Mouse (Mus musculus): Measurements from ENCODE around the gene Med1. TPM values are rescaled to one million over a fixed set of nuclear protein-coding genes. Genes with fewer than 3 reads are reported as not detected.
"Not testable (repeated sequence)": the region's sequence is repeated elsewhere in the genome, so short reads cannot be mapped to it uniquely, and the experiment has no call there.

Gene Med1
- total RNA-seq (2015; ENCODE audit: low replicate concordance), result 30.6 and 34.9 TPM in 2 replicates
- 19.5 and 24.0 TPM in 2 replicates for total RNA-seq (2017; ENCODE audit: low replicate concordance)

DNA sequence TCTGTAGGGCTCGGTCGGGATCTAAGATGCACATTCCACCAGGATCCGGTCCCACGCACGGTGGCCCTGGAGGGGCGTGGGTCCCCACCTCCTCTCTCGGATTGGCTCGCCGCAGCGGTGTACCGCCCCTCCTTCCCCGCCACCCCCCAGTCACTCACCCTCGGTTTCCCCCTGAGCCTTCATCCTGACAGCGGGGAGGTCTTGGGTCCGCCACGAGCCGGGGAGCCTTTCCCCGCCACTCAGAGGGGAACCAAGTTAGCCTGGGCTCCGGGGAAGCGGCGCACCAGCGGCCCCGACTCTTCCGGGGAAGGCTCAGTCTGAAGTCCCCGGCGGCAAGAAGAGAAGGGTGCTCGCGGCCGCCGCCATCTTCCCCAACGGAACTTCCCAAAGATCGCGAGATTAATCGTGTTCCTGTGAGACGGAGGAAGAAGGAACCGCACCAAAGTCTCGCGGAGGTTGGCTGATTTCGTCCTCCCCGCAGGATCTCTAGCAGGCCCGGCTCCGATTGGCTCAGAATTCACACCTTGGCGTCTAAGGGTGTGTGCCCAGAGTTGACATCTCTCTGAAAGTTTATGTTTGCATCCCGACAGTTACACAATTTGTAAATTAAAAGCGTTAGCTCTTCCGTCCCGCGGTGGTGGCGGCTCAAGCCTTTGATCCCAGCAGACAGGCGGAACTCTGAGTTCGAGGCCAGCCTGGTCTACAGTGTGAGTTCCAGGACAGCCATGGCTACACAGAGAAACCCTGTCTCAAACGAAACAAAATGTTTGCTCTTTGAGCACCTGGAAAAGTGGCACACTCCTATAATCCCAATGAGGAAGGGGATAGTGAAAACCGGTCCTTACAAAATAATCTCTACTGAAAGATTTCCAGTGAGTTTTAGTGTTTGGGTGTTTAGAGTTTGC lies at the start of gene Med1:
Gene Med1, minus strand, starts transcription at position 393 of the 905 bp plus-strand sequence.
- ATAC-seq (replicated peaks; ENCODE audit: low FRiP score, poor library complexity, severe bottlenecking), result peak; percentile 96

DNA sequence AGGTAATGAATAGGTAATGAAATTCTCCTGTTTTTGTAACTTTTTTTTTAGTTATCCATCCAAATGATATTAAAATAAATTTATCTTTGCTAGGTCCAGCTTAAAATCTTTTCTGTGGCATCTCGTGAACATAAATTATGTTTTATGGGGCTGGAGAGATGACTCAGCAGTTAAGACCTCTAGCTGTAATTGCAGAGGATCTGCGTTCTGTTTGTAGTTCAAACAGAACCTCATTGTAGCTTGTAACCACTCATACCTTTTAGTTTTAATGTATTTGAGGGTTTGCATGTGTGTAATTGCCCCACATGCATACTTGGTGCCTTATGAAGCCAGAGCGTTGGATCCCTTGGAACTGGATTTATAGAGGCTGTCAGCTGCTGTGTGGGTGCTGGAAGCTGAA lies 45.9 kb upstream of the Med1 start:
- ATAC-seq (replicated peaks; ENCODE audit: low FRiP score, poor library complexity, severe bottlenecking), result peak; percentile 50; the same call in 1 of the 2 replicates

DNA sequence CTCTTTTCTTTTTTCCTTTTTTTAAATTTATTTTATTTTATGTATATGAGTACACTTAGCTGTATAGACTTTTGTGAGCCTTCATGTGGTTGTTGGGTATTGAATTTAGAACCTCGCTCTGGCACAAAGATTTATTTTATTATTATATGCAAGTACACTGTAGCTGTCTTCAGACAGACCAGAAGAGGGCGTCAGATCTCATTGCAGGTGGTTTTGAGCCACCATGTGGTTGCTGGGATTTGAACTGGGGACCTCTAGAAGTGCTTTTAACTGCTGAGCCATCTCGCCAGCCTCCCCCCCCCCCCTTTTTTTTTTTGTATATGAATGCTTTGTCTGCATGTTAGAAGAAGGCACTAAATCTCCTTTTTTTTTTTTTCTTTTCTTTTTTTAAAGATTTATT lies 45.3 kb upstream of the Med1 start:
- no peak for ATAC-seq (replicated peaks; ENCODE audit: low FRiP score, poor library complexity, severe bottlenecking)

DNA sequence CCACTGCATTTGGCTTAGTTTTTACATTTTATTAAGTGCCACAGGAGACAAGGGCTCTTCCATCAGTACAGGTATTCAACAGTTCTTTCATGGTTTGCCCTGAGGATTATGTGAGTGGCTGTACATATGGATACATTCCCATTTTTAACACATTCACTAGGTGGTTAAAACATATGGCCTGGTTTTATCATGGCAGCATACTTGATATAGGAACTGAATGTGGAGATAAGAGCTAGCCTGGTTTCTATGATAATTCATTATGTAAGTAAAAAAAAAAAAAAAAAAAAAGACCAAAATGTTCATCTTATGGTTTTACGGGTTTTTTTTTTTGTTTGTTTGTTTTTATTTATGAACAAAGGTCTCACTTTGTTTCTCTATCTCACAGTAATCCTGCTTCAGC lies 33.3 kb upstream of the Med1 start:
- 0 out of 2 replicates have a peak, but pooled peaks have one; percentile 47 for ATAC-seq (replicated peaks; ENCODE audit: low FRiP score, poor library complexity, severe bottlenecking)

DNA sequence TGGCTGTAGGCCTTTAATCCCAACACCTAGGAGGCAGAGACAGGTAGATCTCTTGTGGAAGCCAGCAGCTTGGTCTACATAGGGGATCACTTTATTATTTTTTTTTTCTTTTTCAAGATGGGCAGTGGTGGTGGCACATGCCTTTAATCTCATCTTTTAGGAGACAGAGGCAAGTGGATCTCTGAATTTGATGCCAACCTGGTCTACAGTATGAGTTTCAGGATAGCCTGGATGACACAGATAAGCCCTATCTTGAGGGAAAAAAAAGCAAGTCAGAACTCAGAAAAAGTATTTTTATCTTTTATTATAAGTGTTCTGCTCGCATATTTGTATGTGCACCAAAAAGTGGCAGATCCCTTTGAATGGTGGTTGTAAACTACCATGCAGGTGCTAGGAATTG lies 20.2 kb upstream of the Med1 start:
- peak; percentile 73 for ATAC-seq (replicated peaks; ENCODE audit: low FRiP score, poor library complexity, severe bottlenecking)

DNA sequence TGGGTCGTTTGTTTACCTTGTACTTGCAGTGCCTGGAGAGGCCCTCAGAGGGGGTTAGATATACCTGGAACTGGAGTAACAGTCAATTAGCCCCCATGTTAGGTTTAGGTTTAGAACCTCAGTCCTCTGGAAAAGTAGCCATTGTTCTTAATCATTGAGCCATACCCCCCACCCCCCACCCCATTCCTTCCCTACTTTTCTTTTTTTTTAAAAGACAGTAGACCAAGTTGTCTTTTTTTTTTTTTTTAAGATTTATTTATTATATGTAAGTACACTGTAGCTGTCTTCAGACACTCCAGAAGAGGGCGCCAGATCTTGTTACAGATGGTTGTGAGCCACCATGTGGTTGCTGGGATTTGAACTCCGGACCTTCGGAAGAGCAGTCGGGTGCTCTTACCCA lies 16.6 kb upstream of the Med1 start:
- not testable (repeated sequence) for ATAC-seq (replicated peaks; ENCODE audit: low FRiP score, poor library complexity, severe bottlenecking)

DNA sequence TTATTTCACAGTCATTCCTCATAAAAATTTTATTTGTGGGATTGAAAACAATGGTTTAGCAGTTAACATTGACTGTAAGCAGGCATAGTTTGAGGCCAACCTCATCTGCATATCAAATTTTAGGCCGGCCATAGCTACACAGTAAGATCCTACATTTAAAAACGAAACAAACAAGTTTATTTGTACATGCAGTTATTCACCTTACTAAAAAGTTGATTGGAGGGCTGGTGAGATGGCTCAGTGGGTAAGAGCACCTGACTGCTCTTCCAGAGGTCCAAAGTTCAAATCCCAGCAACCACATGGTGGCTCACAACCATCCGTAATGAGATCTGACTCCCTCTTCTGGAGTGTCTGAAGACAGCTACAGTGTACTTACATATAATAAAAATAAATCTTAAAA lies 13.2 kb upstream of the Med1 start:
- not testable (repeated sequence) for ATAC-seq (replicated peaks; ENCODE audit: low FRiP score, poor library complexity, severe bottlenecking)

DNA sequence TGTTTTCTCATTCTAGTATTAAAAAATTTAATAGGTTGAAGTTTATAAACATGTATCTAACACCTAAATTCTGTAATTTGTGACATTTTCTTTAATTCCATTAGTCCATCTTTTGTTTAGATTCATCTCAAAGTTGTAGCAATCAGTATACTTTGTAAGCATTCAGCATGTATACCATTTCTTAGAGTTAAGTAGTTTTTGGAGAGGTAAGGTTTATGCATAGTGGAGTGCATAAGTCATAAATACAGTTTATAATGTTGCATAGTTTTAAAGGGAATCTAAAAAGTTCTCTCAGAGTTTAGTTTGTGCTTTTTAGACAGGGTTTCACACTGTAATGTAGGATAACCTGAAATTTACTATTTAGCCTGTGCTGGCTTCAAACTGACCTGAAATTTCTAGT lies 12.4 kb upstream of the Med1 start:
- ATAC-seq (replicated peaks; ENCODE audit: low FRiP score, poor library complexity, severe bottlenecking), result no peak

DNA sequence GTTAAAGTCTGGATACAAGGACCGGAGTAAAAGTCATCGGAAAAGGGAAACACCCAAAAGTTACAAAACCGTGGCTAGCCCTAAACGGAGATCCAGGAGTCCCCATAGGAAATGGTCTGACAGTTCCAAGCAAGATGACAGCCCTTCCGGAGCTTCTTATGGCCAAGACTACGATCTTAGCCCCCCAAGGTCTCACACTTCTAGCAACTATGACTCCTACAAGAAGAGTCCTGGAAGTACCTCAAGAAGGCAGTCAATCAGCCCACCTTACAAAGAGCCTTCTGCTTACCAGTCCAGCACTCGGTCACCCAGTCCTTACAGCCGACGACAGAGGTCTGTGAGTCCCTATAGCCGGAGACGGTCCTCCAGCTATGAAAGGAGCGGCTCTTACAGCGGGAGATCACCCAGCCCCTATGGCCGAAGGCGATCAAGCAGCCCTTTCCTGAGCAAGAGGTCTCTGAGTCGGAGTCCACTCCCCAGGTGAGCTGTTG lies 10.9 kb upstream of the Med1 start:
- peak; percentile 49 for ATAC-seq (replicated peaks; ENCODE audit: low FRiP score, poor library complexity, severe bottlenecking)

DNA sequence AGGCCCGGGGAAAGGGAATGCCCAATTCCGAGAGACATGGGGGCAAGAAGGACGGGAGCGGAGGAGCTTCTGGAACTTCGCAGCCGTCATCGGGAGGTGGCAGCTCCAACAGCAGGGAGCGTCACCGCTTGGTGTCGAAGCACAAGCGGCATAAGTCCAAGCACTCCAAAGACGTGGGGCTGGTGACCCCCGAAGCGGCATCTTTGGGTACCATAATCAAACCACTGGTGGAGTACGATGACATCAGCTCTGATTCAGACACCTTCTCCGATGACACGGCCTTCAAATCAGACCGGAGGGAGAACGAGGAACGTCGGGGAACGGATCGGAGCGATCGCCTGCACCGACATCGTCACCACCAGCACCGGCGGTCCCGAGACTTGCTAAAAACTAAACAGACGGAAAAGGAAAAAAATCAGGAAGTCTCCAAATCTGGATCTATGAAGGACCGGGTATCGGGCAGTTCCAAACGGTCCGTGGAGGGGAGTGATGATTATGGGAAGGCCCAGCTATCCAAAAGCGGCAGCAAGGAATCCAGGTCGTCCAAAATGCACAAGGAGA lies 10.3 kb upstream of the Med1 start:
- ATAC-seq (replicated peaks; ENCODE audit: low FRiP score, poor library complexity, severe bottlenecking), result peak; percentile 32

DNA sequence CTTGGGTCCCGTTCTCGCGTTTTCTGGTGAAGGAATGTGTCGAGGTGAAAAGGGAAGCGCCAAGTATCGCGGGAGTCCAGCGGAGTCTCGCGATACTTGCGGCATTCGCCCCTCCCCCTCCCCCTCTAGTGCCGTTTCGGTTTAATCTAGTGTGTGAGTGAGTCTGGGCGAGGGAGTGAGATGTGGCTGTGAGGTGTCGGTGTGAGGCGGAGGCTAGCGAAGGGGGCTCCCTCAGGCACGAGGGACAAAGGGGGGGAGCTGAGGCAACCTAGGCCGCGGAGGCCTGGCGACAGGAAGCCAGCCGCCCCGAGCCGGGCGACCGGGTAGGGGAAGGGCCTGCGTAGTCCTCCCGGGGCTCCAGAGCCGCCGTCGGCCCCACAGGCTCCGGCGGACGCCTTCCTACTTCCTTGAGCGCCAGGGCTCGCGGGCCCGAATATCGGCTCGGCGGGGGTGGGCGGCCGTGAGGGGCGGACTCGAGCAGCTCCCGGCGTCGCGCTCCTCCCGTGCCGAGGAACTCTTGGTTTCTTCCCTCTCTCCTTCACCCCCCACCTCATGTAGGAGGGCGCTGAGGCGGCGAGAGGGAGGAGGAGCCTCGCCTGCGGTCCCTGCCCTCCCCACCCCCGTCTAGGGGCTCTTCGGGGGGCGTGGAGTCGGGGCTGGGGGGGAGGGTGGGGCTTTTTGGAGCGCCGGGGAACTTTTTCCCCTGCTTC lies 9.7 kb upstream of the Med1 start, which contains the start of gene Cdk12:
Gene Cdk12, plus strand, starts transcription at position 419 of the 710 bp plus-strand sequence.
- peak; percentile 83 for ATAC-seq (replicated peaks; ENCODE audit: low FRiP score, poor library complexity, severe bottlenecking)

DNA sequence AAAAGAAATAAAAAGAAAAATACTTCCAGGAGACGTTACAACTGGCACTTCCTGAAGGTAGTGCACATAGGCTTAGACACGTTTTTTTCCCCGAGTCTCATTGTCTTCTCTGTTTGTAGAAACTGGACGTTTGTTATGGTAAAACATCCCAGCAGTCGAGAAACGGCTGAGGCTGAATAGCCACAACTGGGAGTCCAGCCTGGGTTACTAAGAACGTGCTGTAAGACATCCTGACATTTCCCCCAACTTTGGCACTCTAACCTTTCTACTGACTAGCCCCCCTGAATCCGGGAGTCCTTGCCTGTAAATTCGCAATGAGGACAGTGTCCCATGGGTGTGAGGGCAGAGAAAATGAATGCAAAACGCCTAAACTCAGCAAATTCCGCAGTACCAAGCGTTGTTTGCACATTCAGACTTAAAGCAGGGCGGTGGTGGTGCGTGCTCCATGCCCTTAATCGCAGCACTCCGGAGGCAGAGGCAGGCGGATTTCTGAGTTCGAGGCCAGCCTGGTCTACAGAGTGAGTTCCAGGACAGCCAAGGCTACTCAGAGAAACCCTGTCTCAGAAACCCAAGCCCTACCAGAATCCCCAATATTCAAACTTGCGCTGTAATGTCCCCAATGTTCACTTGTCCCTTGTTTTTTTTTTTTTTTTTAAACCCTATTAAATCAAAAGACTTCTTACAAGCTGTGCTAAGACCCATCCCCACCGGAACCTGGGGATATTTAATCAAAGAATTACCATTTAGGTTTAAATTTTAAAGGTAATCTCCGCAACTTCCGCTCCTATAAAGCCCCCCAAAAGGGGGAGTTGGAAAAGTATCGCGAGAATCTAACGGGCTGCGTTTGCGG lies 8.9 kb upstream of the Med1 start:
- no peak for ATAC-seq (replicated peaks; ENCODE audit: low FRiP score, poor library complexity, severe bottlenecking)

DNA sequence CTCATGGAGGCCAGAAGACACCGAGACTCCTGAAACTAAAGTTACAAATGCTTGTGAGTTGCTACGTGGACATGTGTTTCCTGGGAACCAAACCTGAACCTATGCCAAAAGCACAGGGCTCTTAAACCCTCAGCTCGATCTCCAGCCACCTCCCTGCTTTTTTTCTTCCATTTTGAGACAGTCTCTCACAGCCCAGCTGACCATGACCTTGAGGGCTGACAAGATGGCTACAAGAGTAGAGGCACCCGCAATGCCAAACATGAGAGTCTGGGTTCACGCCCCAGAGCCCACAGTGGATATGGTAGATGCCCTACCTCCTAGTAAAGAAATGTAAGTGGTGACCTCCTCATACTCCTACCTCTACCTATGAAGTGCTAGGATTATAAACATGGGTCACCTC lies 2.3 kb downstream of the Med1 start:
- ATAC-seq (replicated peaks; ENCODE audit: low FRiP score, poor library complexity, severe bottlenecking), result no peak

DNA sequence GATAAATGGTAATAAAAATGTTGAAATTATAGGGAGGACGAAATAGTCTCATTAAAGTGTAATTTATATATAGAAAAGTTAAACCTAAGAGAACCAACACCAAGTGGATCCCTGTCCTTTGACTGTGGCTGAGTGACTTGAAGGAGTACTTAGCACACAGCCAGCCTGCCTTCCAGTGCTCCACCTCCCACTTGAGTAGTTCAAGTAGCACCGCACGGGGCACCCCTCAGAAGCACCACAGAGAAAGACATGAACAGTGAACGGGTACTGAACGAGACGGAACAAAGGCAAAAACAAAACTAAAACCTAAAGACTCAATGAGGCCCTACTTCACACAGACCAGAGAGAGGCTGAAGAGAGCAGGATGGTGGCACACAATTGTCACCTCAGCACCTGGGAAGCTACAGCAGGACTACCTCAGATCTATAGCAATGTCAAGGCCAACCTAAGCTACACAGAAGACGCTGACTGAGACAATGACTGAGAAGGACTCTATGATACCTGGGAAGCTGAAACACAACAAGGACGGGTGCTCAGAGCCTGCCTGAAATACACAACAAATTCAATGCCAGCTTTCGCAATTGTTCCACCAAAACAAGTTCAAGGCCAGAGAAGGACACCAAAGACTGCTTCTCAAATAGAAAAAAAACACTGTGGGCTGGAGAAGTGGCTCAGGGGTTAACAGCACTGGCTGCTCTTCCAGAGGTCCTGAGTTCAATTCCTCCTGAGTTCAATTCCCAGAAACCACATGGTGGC lies 5.3 kb downstream of the Med1 start:
- ATAC-seq (replicated peaks; ENCODE audit: low FRiP score, poor library complexity, severe bottlenecking), result no peak

DNA sequence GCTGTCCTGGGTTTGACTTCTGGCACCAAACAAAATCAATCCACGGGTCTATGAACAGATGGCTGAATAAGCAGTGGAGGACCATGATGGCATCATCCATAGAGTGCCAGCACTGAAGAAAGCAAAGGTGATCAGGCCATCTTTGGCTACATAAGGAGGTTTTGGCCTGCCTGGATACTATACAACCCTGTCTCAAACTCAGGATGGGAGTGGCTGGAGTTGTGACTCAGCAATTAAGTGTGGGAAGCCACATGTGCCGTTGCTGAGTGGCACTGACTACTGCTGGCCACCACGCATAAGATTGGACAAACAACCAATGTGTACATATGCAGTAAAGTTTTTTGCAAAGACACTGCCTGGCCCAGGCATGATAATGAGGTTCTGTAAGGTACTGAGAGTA lies 10.9 kb downstream of the Med1 start:
- ATAC-seq (replicated peaks; ENCODE audit: low FRiP score, poor library complexity, severe bottlenecking), result peak; percentile 91

DNA sequence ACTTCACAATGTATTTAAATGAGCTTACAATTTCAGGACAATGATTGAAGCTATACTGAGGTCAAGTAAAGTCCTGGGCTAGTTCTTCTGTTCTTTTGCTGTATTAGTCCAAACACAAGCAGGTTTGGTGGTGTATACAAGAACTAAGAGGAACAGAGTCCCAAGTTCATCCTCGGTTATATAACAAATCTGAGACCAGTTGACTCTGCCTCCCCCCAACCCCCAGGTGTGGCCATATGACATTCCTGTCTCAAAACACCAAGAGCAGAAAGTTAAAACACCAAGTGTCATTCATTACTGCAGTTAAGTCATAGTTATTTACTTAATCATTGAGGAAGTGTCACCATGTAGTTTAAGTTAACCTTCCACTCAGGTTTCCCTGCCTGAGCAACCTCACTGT lies 24.7 kb downstream of the Med1 start:
- ATAC-seq (replicated peaks; ENCODE audit: low FRiP score, poor library complexity, severe bottlenecking), result no peak

DNA sequence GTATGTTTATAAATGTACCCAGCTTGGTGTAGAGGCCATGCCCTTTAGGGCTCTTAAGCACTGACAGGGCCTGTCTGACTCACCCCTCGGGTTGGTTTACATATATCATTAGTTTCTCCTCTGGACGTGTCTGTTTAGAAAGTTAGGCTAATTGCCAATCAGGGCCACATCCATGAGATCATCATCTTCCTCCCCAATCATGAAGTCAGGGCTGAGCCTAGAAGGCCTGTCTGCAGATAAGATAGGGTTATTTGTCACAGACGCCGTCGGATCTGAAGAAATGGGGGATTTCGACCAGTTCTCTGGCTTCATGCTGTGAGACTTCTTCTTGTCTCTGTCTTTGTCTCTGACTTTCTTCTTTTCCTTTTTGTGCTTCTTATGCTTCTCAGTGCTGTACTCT lies 38.0 kb downstream of the Med1 start:
- no peak for ATAC-seq (replicated peaks; ENCODE audit: low FRiP score, poor library complexity, severe bottlenecking)

DNA sequence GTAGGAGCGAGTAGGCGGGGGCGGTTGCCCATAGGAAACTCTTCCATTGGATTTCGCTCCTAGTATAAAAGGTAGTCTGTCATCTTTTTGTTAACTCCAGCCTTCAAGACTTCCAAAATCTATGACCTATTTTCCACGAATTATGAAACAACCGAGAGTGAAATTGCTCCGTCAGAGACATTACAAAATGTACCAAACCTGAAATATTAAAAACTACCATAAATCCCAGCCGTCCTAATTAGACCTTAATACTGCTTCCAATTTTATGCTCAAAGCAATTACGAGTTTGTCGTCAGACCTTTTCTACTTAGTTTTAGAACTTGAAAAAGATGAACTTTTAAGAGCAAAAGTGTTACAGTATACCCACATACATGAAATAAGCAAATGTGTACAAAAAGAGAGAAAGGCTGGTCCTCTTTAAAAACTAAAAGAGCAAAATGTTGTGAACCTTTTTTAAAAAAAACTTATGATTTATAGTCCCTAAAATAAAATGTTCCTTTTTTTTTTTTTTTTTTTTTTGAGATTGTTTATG lies 42.4 kb downstream of the Med1 start:
- no peak for ATAC-seq (replicated peaks; ENCODE audit: low FRiP score, poor library complexity, severe bottlenecking)
